Mouse (Mus musculus): ENCODE measurements around the gene Etl4. TPM values are rescaled to one million over a fixed set of nuclear protein-coding genes. Genes with fewer than 3 reads are reported as not detected.

The Etl4 gene
- polyA plus RNA-seq, 1 experiment from 2014 or later, result 15.3 TPM

DNA sequence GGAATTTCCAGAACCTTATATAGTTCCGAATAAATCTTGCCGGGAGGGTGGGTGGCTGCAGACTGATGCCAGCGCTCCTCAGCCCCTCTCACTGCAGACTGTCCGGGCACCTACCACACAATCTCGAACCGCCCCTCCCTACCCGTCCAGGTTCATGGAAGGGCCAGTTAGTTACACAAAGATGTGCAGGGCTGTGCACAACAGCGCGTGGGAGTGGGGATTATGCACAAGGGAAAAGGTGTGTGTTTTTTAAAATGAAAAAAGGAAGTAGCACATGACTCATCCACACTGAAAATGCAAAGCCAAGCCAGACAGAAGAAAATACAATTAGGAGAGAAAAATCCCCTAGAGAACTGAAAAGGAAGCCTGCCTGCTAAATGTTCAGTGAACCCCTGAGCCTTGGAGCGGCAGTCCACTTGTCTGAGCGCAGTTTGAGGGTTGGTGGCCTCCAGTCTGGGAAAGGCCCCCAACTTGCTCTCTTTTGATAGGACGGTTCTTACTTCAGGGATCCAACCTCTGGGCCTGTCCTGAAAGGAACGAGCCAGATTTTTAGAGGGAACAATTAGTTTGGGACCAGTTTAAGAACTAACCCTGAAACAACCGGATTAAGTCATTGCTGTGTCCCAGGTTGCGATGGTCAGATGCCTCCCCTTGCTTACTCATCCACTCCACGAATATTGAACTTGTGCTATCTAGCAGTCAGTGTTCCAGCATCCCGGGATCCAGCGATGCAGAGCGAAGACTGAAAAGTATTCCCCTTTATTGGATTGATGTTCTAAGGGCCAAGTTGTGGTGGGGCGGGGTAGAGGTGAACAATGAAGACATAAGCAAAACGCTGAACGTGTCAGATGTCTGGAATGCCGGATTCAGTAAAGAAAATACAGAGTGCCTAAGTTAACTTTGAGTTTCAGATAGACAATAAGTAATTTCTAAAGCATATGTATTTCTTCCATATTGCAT is 611.3 kb downstream of the Etl4 start:
- Histone ChIP-seq H3K4me3 (ENCODE audit: low read depth, low read length) (peak overlapping the region; percentile 46; the same call in 1 of the 2 replicates), H3K4me1 (ENCODE audit: control insufficient read depth, insufficient read depth, low read length) (peaks cover 4% of the 10 kb centered on the region; the same call in 1 of the 2 replicates), H3K9ac (ENCODE audit: low read length) (peak overlapping the region; percentile 77), H3K27me3 (ENCODE audit: control insufficient read depth, insufficient read depth, low read length) (no peaks in the 10 kb centered on the region), H3K36me3 (ENCODE audit: control insufficient read depth, insufficient read depth, low read length) (no peaks in the 10 kb centered on the region), H3K27ac (ENCODE audit: low read depth, low read length) (no peak overlapping the region), H3K9me3 (ENCODE audit: control insufficient read depth, low read length) (no peaks in the 10 kb centered on the region), H3K4me2 (peak overlapping the region; percentile 93)
- WGBS, result 26% methylated on average over 23 of the region's 23 CpGs
- DNase-seq (ENCODE audit: low spot score, missing footprints), result peak; percentile 91
- ATAC-seq (ENCODE audit: low FRiP score), result no peak

DNA sequence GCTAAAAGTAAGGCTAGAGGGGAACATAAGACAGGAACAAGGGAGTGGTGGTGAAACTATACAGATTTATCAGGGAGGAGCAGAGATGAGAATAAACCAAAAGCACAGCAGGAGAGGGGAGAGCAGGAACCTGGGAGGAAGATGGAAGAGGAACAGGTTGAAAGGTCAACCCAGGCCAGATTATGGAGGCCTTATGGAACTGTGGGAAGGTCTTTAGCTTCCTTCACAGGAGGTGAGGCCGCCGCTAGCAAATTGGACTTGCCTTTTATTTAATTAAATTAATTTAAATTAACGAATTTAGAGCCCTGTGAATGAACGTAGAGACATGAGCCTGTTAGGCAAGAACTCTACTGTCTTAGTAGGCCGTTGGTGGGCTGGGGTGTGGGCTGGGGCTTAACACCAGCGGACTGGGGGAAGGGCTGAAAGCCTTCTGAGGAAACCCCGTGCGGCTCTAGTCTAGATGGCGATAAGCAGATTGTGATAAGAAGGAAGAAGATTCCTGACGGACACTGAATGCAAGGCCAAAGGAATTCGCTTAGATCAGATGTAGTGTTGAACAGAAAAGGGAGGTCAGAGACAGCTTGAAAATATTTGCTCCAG is 612.2 kb downstream of the Etl4 start:
- DNase-seq (ENCODE audit: low spot score, missing footprints), result peak; percentile 81
- no peaks in the 10 kb centered on the region for H3K27me3 ChIP-seq (ENCODE audit: control insufficient read depth, insufficient read depth, low read length)
- H3K4me1 ChIP-seq (ENCODE audit: control insufficient read depth, insufficient read depth, low read length), result peaks cover 4% of the 10 kb centered on the region; the same call in 1 of the 2 replicates
- WGBS, result 36% methylated on average over 11 of the region's 11 CpGs
- H3K4me3 ChIP-seq (ENCODE audit: low read depth, low read length), result no peak overlapping the region
- H3K9ac ChIP-seq (ENCODE audit: low read length), result no peak overlapping the region
- no peak overlapping the region for H3K27ac ChIP-seq (ENCODE audit: low read depth, low read length)
- no peak for ATAC-seq (ENCODE audit: low FRiP score)
- no peak overlapping the region for H3K4me2 ChIP-seq
- H3K9me3 ChIP-seq (ENCODE audit: control insufficient read depth, low read length), result no peaks in the 10 kb centered on the region
- no peaks in the 10 kb centered on the region for H3K36me3 ChIP-seq (ENCODE audit: control insufficient read depth, insufficient read depth, low read length)

DNA sequence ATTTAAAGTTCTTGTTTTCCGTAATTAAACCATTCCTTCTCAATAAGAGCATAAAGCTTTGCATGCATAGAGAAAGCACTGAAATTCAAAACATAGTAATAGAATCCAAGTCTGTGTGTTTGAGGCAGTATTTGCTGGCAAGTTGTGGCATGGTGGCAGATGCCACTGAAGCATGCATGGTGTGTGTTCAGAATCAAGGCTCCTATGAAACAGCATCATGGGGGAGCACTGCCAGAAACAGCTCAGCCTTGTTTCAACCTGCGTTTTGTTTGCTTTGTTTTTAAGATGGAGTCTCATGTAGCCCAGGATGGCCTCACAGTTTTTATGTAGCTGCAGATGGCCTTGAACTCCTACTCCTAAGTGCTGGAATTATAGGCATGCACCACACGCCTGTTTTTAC is 614.1 kb downstream of the Etl4 start:
- Histone ChIP-seq H3K4me2 (no peak overlapping the region), H3K27me3 (ENCODE audit: control insufficient read depth, insufficient read depth, low read length) (no peaks in the 10 kb centered on the region), H3K4me1 (ENCODE audit: control insufficient read depth, insufficient read depth, low read length) (peaks cover 4% of the 10 kb centered on the region; the same call in 1 of the 2 replicates), H3K36me3 (ENCODE audit: control insufficient read depth, insufficient read depth, low read length) (no peaks in the 10 kb centered on the region), H3K9me3 (ENCODE audit: control insufficient read depth, low read length) (no peaks in the 10 kb centered on the region), H3K9ac (ENCODE audit: low read length) (no peak overlapping the region), H3K4me3 (ENCODE audit: low read depth, low read length) (no peak overlapping the region), H3K27ac (ENCODE audit: low read depth, low read length) (no peak overlapping the region)
- peak; percentile 51 for DNase-seq (ENCODE audit: low spot score, missing footprints)
- 82% methylated on average over 3 of the region's 3 CpGs for WGBS
- no peak for ATAC-seq (ENCODE audit: low FRiP score)

- ATAC-seq (ENCODE audit: low FRiP score) (peak; percentile 55; the same call in 1 of the 2 replicates), DNase-seq (ENCODE audit: low spot score, missing footprints) (peak; percentile 85)
- H3K4me1 ChIP-seq (ENCODE audit: control insufficient read depth, insufficient read depth, low read length), result no peaks in the 10 kb centered on the region; the same call in 1 of the 2 replicates
- H3K9ac ChIP-seq (ENCODE audit: low read length), result no peak overlapping the region
- H3K9me3 ChIP-seq (ENCODE audit: control insufficient read depth, low read length), result no peaks in the 10 kb centered on the region
- H3K4me2 ChIP-seq, result no peak overlapping the region
- no peak overlapping the region for H3K27ac ChIP-seq (ENCODE audit: low read depth, low read length)
- no peaks in the 10 kb centered on the region for H3K36me3 ChIP-seq (ENCODE audit: control insufficient read depth, insufficient read depth, low read length)
- no peak overlapping the region for H3K4me3 ChIP-seq (ENCODE audit: low read depth, low read length)
- WGBS, result 20% methylated on average over 4 of the region's 4 CpGs
- no peaks in the 10 kb centered on the region for H3K27me3 ChIP-seq (ENCODE audit: control insufficient read depth, insufficient read depth, low read length)
Observed at GRCm38 (mm10) chr2:20525879-20526593, 616.5 kb downstream of the Etl4 start.

- no peak for ATAC-seq (ENCODE audit: low FRiP score)
- Histone ChIP-seq H3K4me1 (ENCODE audit: control insufficient read depth, insufficient read depth, low read length) (no peaks in the 10 kb centered on the region; the same call in 1 of the 2 replicates), H3K9ac (ENCODE audit: low read length) (no peak overlapping the region), H3K4me2 (no peak overlapping the region), H3K9me3 (ENCODE audit: control insufficient read depth, low read length) (no peaks in the 10 kb centered on the region), H3K27ac (ENCODE audit: low read depth, low read length) (no peak overlapping the region), H3K4me3 (ENCODE audit: low read depth, low read length) (no peak overlapping the region), H3K27me3 (ENCODE audit: control insufficient read depth, insufficient read depth, low read length) (no peaks in the 10 kb centered on the region), H3K36me3 (ENCODE audit: control insufficient read depth, insufficient read depth, low read length) (no peaks in the 10 kb centered on the region)
- DNase-seq (ENCODE audit: low spot score, missing footprints), result peak; percentile 60
- 94% methylated on average over 3 of the region's 3 CpGs for WGBS
Observed at GRCm38 (mm10) chr2:20526856-20527255, 617.3 kb downstream of the Etl4 start.

- Histone ChIP-seq H3K4me1 (ENCODE audit: control insufficient read depth, insufficient read depth, low read length) (no peaks in the 10 kb centered on the region), H3K27me3 (ENCODE audit: control insufficient read depth, insufficient read depth, low read length) (no peaks in the 10 kb centered on the region), H3K36me3 (ENCODE audit: control insufficient read depth, insufficient read depth, low read length) (no peaks in the 10 kb centered on the region), H3K9ac (ENCODE audit: low read length) (no peak overlapping the region), H3K27ac (ENCODE audit: low read depth, low read length) (no peak overlapping the region), H3K9me3 (ENCODE audit: control insufficient read depth, low read length) (no peaks in the 10 kb centered on the region), H3K4me3 (ENCODE audit: low read depth, low read length) (no peak overlapping the region), H3K4me2 (no peak overlapping the region)
- 67% methylated on average over 3 of the region's 3 CpGs for WGBS
- ATAC-seq (ENCODE audit: low FRiP score), result no peak
- peak; percentile 8 for DNase-seq (ENCODE audit: low spot score, missing footprints)
Observed at GRCm38 (mm10) chr2:20532623-20533022, 623.0 kb downstream of the Etl4 start.

- 71% methylated on average over 6 of the region's 6 CpGs for WGBS
- Histone ChIP-seq H3K27ac (ENCODE audit: low read depth, low read length) (no peak overlapping the region), H3K4me2 (no peak overlapping the region), H3K4me1 (ENCODE audit: control insufficient read depth, insufficient read depth, low read length) (no peaks in the 10 kb centered on the region), H3K9me3 (ENCODE audit: control insufficient read depth, low read length) (no peaks in the 10 kb centered on the region), H3K9ac (ENCODE audit: low read length) (no peak overlapping the region), H3K36me3 (ENCODE audit: control insufficient read depth, insufficient read depth, low read length) (no peaks in the 10 kb centered on the region), H3K4me3 (ENCODE audit: low read depth, low read length) (no peak overlapping the region), H3K27me3 (ENCODE audit: control insufficient read depth, insufficient read depth, low read length) (no peaks in the 10 kb centered on the region)
- no peak for ATAC-seq (ENCODE audit: low FRiP score)
- peak; percentile 10 for DNase-seq (ENCODE audit: low spot score, missing footprints)
Observed at GRCm38 (mm10) chr2:20537785-20538184, 628.2 kb downstream of the Etl4 start.

- H3K9ac ChIP-seq (ENCODE audit: low read length), result no peak overlapping the region
- H3K27me3 ChIP-seq (ENCODE audit: control insufficient read depth, insufficient read depth, low read length), result no peaks in the 10 kb centered on the region
- no peak overlapping the region for H3K4me3 ChIP-seq (ENCODE audit: low read depth, low read length)
- no peaks in the 10 kb centered on the region for H3K4me1 ChIP-seq (ENCODE audit: control insufficient read depth, insufficient read depth, low read length)
- H3K9me3 ChIP-seq (ENCODE audit: control insufficient read depth, low read length), result no peaks in the 10 kb centered on the region
- no peak overlapping the region for H3K4me2 ChIP-seq
- DNase-seq (ENCODE audit: low spot score, missing footprints), result peak; percentile 69
- ATAC-seq (ENCODE audit: low FRiP score), result no peak
- no peak overlapping the region for H3K27ac ChIP-seq (ENCODE audit: low read depth, low read length)
- 94% methylated on average over 4 of the region's 4 CpGs for WGBS
- H3K36me3 ChIP-seq (ENCODE audit: control insufficient read depth, insufficient read depth, low read length), result no peaks in the 10 kb centered on the region
Observed at GRCm38 (mm10) chr2:20538871-20539270, 629.3 kb downstream of the Etl4 start.
